Mouse (Mus musculus): ENCODE data around the gene Kif23. TPM values are rescaled to one million over a fixed set of nuclear protein-coding genes. Genes with fewer than 3 reads are reported as not detected.
A peak's percentile ranks its signal among the peaks of the same experiment; 100 is the strongest.

Kif23 gene
- polyA plus RNA-seq, 1 experiment from 2014 or later: 16.2 TPM

DNA sequence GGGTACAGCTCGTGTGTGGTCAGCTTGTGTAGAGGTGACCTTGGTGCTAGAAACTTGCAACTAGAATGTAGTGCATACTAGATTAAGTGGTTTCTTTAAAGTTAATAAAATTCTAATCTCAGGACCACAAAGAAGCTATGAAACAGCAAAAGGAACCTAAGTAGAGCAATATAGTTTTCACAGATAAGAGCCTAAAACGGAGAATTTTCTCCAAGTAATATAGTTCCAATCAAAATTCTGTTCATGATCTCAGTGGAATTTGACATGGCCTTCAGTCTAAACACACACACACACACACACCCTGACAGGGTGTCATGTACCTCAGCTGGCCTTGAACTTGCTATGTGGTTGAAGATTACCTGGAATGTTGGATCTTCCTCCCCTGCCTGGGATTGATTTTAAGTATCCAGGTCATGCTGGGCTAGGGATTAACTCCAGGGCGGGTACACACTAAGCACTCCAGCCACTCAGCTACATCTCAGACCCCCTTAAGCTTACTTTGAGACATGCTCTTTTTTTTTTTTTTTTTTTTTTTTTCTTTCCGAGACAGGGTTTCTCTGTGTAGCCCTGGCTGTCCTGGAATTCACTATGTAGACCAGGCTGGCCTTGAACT is 31.1 kb downstream of the Kif23 start:
- Histone ChIP-seq H3K9ac (ENCODE audit: low read depth, low read length) (no peak overlapping the region), H3K27ac (ENCODE audit: low read depth, low read length) (0 out of 2 replicates have a peak overlapping the region, but pooled peaks have one; percentile 93), H3K9me3 (ENCODE audit: control insufficient read depth) (no peaks in the 10 kb centered on the region), H3K4me2 (replicated peaks; ENCODE audit: low read depth) (peak overlapping the region; percentile 84), H3K4me3 (ENCODE audit: low read depth, low read length) (peak overlapping the region; percentile 74), H3K36me3 (ENCODE audit: control insufficient read depth, insufficient read depth) (peaks cover 41% of the 10 kb centered on the region), H3K27me3 (replicated peaks; ENCODE audit: control insufficient read depth, insufficient read depth, low read length) (no peaks in the 10 kb centered on the region), H3K4me1 (replicated peaks; ENCODE audit: control insufficient read depth, insufficient read depth, low read length) (0 out of 2 replicates have a peak, but pooled peaks cover 3% of the 10 kb centered on the region)
- 38% methylated on average over 4 of the region's 4 CpGs for WGBS
- no peak for ATAC-seq
- no peak for TF ChIP-seq CTCF (IDR thresholded peaks at IDR 0.05; ENCODE audit: low read depth)

DNA sequence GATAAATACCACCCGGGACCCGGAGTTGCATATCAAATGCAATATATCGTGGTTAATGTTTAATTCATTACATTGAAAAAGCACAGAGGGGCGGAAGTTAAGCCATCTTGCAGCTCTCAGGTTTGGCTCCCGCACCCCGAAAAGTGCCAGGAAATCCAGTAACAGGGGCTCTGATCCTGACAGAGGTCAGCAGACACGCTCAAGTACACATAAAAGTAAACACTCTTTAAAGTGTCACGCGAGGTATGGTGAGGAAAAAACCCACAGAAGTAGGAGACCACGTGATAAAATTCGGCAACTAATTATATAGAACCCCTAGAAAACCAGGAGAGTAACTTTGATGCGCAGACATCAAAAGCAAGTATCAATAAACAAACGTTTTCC is 31.7 kb downstream of the Kif23 start:
- H3K4me1 ChIP-seq (replicated peaks; ENCODE audit: control insufficient read depth, insufficient read depth, low read length): 0 out of 2 replicates have a peak, but pooled peaks cover 3% of the 10 kb centered on the region
- ATAC-seq: no peak; the same call in 1 of the 2 replicates
- TF ChIP-seq CTCF (IDR thresholded peaks at IDR 0.05; ENCODE audit: low read depth): no peak
- peaks cover 41% of the 10 kb centered on the region for H3K36me3 ChIP-seq (ENCODE audit: control insufficient read depth, insufficient read depth)
- 1% methylated on average over 13 of the region's 13 CpGs for WGBS
- H3K9me3 ChIP-seq (ENCODE audit: control insufficient read depth): no peaks in the 10 kb centered on the region
- peak overlapping the region; percentile 78 for H3K9ac ChIP-seq (ENCODE audit: low read depth, low read length)
- no peaks in the 10 kb centered on the region for H3K27me3 ChIP-seq (replicated peaks; ENCODE audit: control insufficient read depth, insufficient read depth, low read length)
- peak overlapping the region; percentile 93 for H3K27ac ChIP-seq (ENCODE audit: low read depth, low read length)
- peak overlapping the region; percentile 74 for H3K4me3 ChIP-seq (ENCODE audit: low read depth, low read length)
- peak overlapping the region; percentile 84 for H3K4me2 ChIP-seq (replicated peaks; ENCODE audit: low read depth)

GRCm38 (mm10) chr9:61914203-61914916 is 32.2 kb downstream of the Kif23 start, which contains the start of gene Rplp1:
Gene Rplp1 (minus strand): TSS chr9:61914542.
- Histone ChIP-seq H3K4me3 (ENCODE audit: low read depth, low read length) (peak within 1 kb of the TSS; percentile 74), H3K4me1 (replicated peaks; ENCODE audit: control insufficient read depth, insufficient read depth, low read length) (0 out of 2 replicates have a peak, but pooled peaks cover 3% of the 10 kb centered on the region), H3K4me2 (replicated peaks; ENCODE audit: low read depth) (peak within 1 kb of the TSS; percentile 84), H3K9ac (ENCODE audit: low read depth, low read length) (peak within 1 kb of the TSS; percentile 78), H3K9me3 (ENCODE audit: control insufficient read depth) (no peaks in the 10 kb centered on the region), H3K36me3 (ENCODE audit: control insufficient read depth, insufficient read depth) (peaks cover 41% of the 10 kb centered on the region), H3K27me3 (replicated peaks; ENCODE audit: control insufficient read depth, insufficient read depth, low read length) (no peaks in the 10 kb centered on the region), H3K27ac (ENCODE audit: low read depth, low read length) (peak within 1 kb of the TSS; percentile 93)
- TF ChIP-seq CTCF (IDR thresholded peaks at IDR 0.05; ENCODE audit: low read depth): no peak
- peak; percentile 97 for ATAC-seq
- under 1% methylated on average over 70 of the region's 70 CpGs for WGBS

- Histone ChIP-seq H3K9ac (ENCODE audit: low read depth, low read length) (no peak overlapping the region), H3K36me3 (ENCODE audit: control insufficient read depth, insufficient read depth) (peaks cover 24% of the 10 kb centered on the region), H3K4me2 (replicated peaks; ENCODE audit: low read depth) (no peak overlapping the region), H3K4me1 (replicated peaks; ENCODE audit: control insufficient read depth, insufficient read depth, low read length) (0 out of 2 replicates have a peak, but pooled peaks cover 3% of the 10 kb centered on the region), H3K27me3 (replicated peaks; ENCODE audit: control insufficient read depth, insufficient read depth, low read length) (no peaks in the 10 kb centered on the region), H3K27ac (ENCODE audit: low read depth, low read length) (0 out of 2 replicates have a peak overlapping the region, but pooled peaks have one; percentile 35), H3K9me3 (ENCODE audit: control insufficient read depth) (no peaks in the 10 kb centered on the region), H3K4me3 (ENCODE audit: low read depth, low read length) (no peak overlapping the region)
- TF ChIP-seq CTCF (IDR thresholded peaks at IDR 0.05; ENCODE audit: low read depth): no peak
- no peak for ATAC-seq
- 55% methylated on average over 6 of the region's 6 CpGs for WGBS
Observed at GRCm38 (mm10) chr9:61911300-61912128, 35.1 kb downstream of the Kif23 start.

DNA sequence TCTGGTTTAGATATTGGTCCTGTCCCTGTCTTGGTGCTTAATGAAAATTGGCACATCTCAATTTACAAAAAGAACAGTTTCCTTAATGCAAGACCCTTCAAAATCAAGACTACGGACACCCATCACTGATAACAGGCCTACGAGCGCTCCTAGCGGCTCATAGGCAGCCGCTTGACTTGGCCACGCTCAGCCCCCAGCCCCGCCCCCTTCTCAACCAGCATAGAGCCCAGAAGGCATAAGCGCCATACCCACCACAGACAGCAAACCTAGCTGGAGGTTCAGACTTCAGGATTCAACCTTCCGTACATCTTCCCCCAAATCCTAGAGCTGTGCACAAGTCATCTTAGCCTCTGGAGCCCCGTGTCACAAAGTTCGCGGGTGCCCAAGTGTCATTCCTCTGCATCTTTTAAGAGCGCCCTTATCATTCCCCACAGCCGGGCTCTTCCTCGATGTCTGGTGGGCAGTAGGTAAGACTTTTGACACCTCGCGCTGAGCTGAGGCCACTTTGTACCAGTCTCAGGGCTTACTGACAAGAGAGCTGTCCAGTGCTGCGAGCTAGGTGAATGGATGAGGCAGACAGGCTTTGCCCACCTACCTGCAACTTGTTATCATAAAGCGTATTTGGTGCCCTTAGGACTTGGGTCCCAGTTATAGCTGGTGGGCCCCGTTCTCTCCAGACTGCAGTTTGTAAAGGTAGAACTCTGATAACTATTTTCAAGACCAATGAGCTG is 35.9 kb downstream of the Kif23 start:
- 0 out of 2 replicates have a peak, but pooled peaks cover 3% of the 10 kb centered on the region for H3K4me1 ChIP-seq (replicated peaks; ENCODE audit: control insufficient read depth, insufficient read depth, low read length)
- WGBS: 48% methylated on average over 20 of the region's 20 CpGs
- H3K27me3 ChIP-seq (replicated peaks; ENCODE audit: control insufficient read depth, insufficient read depth, low read length): no peaks in the 10 kb centered on the region
- H3K4me3 ChIP-seq (ENCODE audit: low read depth, low read length): no peak overlapping the region
- no peak for ATAC-seq
- no peak overlapping the region for H3K4me2 ChIP-seq (replicated peaks; ENCODE audit: low read depth)
- no peak overlapping the region for H3K27ac ChIP-seq (ENCODE audit: low read depth, low read length)
- no peaks in the 10 kb centered on the region for H3K9me3 ChIP-seq (ENCODE audit: control insufficient read depth)
- H3K36me3 ChIP-seq (ENCODE audit: control insufficient read depth, insufficient read depth): peaks cover 19% of the 10 kb centered on the region
- TF ChIP-seq CTCF (IDR thresholded peaks at IDR 0.05; ENCODE audit: low read depth): peak; percentile 35; the same call in 1 of the 2 replicates
- H3K9ac ChIP-seq (ENCODE audit: low read depth, low read length): no peak overlapping the region

All from intestine, postnatal 0 days (tissue).